Mouse (Mus musculus) fat pad, adult 2 months (tissue): ENCODE measurements around the gene Smim24.

Source experiments
- DNase-seq: peaks from one replicate; pipeline ENCODE4 v3.0.0-alpha.2; 2011; ENCODE audit warnings: low read depth, low spot score; ENCODE audit errors: extremely low read depth

Gene Smim24

DNA sequence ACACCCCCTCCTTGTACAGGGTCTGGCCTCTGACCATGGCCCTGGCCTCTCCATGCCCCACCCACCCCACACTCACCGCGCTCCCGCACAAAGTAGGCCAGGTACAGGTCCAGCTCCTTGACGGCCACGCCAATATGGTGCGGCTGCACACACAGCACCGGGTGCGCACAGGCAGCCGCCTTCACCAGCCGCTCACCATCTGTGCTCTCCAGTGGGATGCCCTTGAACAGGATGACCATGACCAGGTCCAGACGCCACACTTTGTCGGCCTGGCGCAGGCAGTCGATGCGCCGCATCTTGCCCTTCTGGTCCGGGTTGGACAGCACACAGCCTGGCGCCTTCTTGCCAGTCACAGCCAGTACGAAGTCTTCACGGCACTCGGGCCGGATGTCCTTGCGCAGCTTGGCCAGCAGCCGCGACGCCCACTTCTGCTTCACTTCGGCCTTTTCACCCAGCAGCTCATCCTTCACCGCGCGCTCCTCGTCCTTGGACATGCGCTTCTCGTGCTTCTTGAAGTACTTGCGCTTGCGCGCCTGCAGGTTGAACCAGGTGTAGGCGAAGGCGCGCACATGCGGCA is 27.4 kb downstream of the Smim24 start:
- DNase-seq = no peak

DNA sequence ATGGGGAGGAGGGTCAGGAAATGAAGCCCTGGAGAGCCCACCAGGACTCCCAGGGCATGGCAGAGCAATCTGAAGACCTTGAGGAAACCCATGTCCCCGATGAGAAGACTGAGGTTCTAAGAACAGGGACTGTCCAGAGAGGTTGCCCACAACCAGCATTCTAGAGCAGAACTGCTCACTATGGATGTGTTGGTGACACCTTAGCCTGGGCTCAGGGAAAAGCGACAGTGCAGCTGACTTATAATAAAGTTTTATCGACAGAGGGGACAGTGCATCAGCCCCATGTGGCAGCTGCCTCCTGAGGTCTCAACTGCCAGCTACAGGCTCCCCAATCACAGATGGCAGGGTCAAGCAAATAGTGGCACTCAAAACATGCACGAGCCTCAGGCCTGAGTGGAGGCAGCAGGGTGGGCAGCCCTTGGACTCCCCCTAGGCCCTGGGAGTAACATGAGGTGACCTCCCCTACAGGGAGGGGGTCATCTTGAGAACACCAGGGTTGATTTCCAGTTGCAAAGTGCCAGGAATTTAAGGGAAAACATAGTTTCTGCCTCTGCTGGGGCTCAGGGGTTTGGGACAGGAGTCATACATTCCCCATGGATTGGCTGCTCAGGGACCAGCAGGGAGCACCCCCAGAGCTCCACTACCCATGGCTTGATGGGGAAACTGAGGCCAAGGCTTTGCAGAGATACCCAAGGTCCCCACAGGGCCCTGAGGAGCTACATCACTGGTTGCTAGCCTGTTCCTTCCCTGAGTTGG is 28.4 kb downstream of the Smim24 start:
- no peak for DNase-seq

DNA sequence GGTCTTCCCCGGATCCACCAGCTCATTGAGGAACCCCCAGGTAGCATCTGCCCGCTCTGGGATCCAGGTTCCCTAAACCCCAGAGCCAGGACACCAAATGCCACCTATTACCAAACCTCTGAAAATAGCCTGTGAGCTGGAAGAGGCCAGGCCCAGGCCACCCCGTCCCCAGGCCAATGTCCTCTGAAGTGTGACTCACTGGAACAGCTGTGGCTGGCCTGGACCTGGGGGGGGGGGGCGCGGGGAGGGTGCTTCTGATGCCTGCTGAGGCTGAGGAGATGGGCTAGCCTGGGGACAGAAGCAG is 28.9 kb downstream of the Smim24 start:
- DNase-seq = no peak

DNA sequence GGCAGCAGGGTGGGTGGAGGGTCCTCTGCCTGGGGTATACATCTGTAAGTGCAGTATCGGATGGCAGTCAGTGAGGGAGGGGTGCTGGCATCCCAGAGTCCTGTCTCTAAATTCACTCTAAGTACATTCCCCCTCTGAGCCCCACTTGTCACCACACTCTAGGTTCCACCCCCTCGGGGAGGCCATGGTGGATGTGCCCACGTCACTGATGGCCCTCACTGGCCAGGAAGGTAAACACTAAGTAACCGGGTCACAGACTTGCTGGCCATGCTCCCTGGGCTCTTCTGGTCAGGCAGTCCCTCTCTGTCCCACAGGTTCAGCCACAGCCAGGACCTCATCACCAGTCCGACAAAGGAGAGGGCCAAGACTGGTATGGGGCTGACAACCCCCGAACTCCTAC is 29.3 kb downstream of the Smim24 start:
- DNase-seq = no peak

DNA sequence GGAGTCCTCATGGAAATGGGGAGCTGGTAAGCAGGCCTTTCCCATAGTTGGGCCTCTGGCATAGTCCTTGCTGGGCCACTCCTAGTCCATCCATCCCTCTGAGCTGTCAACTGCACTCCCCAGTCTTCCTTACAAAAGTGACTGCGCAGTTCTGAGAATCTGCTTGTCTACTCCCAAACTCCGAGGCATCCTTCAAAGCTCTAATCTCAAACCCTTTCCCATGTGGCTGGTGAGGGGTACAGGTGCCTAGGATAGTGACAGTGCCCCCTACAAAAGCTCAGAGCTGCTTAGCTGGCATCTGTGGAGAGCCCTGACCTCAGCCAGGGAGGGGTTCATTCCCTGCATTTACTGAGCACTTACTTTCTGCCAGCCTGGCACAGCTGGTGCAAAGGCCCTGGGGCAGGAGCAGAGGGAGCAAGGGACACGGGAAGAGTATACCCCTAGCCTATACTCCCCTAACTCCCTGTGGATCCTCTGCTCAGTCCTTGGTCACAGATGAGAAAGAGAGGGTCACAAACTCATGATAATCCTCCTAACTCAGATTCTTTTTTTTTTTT is 29.9 kb downstream of the Smim24 start:
- no peak for DNase-seq

DNA sequence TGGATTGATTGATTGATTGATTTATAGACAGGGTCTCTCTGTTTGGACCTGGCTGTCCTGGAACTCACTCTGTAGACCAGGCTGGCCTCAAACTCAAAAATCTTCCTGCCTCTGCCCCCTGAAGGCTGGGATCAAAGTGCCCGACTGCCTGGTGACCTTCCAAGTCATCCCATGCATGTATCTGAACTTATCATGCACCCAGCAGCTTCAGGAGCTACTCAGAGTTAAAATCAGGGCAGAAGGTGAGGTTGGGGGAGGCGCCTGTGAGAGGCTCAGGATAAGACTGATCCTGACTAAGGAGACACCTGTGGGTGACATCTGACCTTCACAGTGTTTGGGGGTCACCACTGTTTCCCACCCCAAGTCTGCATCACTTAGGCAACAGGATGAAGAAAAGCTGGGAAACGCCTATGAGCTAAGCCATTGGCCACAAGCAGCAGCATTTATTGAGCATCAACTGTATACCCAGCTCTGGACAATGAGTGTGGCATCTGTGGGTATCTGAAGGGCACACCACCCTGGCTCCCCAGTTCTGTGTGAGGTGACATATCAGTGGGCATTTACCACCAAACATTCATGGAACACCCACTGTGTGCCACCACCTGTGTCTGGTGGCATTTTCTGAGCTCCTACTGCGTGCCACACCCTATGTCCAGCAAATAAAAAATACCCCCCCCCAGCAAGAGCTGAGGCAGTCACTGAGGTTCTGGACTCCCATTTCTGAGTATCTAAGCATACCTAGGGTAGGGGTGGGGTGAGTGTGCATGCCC is 30.8 kb downstream of the Smim24 start:
- no peak for DNase-seq

DNA sequence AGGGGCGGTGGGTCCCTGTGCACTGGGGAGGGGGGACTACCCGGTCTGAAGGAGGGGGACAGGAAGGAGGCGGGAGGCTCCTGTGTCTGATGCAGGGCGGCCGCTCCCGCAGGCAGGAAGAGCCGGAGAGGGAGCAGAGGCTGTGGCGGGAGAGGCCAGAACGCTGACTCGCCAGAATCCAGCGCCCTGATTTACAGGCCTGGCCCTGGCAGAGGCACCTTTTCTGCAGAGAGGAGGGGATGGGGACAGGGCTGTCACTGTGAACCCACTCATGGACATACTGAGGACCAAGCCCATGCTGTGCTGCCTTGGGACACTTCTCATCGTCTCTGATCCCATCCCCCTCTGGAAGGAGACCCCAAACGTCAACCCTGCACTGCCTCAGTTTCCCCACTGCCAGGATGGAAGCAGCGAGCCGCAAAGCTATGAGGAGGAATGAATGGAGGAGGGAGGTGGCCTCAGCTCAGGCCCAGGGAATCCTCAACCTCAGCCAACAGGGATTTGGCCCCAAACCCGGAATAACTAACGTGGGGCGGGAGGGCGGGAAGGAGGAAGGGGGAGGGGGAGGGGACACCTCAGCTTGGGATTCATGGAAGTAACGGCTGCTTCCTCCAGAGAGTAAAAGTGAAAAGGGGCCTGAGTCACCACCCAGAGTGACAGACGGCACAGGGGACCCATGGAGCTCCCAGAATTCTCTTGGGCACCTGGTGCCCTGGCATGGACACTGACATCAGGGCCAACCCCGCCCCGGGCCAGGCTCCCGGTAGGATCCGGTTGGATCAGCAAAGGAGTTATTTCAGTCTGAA is 31.6 kb downstream of the Smim24 start:
- no peak for DNase-seq

DNA sequence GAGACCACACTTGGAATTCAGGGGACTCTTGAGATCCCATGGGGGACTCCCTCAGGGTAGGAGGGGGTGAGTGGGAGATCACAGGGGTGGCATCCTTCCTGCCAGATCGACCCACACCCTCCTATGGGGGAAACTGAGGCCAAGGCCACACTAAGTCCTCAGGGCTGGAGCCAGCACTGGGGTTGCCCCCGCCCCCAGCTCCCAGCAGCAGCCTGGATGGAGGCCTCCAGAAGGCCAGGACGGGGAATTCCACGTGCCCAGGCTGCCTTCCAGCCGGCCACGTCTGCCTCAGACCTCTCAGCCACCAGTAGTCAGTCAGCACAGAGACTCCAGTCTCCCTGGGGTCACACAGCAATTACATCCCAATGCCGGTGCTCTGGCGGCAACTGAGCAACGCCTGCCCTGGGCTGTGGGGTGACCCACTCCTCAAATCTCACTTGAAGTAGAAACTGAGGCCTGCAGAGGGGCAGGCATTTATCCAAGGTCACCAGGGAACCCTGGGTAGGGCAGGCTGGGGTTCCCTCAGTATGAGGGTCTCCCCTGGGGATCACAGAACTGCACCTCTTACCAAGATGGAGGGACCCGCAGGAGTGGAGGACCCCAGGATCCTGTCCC is 32.5 kb downstream of the Smim24 start:
- no peak for DNase-seq

DNA sequence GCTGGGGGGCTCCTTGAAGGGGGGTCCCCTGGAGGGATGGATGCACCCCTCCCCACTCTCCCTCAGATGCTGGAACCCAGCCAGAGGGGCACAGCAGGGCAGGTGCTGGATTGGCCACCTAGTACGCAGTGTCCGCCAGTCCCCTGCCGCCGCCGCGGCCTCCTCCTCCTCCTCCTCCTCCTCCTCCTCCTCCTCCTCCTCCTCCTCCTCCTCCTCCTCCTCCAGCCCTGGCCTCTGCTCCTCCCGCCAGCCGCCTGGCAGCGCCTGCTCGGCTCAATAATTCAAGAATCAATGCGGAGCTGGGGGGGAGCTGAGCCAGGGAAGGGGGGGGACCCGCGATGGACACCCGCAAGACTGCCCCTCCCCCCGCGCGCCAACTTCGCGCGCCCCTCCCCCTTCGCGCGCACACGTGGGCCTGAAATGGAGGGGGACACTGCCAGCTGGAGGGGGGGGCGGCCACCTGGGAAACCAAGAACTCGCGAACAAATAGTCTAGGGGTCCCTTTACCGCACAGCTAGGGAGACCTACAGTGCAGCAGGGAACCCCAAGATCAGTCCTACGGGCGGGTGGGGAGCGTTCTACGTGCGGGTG is 33.3 kb downstream of the Smim24 start:
- no peak for DNase-seq

DNA sequence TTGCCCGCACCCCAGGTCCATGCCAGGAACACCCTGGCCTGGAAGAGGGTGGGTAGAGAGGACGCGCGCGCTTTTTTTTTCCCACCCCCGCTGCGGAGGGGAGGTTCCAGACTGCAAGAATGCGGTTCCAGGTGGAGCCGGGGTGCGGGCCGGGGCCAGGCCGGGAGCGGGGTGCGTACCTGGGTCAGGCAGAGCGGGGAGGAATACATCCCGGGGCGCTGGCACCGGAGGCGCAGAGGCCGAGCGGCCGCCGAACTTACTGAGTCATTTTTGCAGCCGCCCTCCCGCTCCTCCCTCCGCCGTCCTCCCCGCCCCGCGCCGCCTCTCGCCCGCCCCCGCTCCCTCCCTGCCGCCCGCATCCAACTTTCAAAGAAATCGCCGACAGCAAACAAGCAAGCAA is 34.0 kb downstream of the Smim24 start:
- DNase-seq = no peak

DNA sequence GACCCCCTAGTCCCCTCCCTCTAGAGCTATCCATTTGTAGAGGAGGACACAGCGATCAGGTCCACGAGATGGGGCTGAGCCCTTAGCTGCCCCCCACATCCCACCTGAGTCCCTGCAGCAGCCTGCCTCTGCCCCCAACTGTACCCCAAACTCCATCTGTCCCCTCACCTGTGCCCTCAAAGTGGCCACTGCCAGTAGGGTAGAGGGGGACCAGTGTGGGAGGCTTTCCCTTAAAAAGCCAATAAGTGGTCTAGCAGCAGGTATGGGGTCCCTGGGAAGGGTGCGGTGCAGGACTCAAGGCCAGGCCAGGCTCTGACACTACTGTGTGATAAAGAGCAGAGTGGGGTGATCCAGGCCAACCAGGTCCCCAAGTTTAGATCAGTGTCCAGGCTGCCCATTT is 34.5 kb downstream of the Smim24 start:
- DNase-seq = no peak

DNA sequence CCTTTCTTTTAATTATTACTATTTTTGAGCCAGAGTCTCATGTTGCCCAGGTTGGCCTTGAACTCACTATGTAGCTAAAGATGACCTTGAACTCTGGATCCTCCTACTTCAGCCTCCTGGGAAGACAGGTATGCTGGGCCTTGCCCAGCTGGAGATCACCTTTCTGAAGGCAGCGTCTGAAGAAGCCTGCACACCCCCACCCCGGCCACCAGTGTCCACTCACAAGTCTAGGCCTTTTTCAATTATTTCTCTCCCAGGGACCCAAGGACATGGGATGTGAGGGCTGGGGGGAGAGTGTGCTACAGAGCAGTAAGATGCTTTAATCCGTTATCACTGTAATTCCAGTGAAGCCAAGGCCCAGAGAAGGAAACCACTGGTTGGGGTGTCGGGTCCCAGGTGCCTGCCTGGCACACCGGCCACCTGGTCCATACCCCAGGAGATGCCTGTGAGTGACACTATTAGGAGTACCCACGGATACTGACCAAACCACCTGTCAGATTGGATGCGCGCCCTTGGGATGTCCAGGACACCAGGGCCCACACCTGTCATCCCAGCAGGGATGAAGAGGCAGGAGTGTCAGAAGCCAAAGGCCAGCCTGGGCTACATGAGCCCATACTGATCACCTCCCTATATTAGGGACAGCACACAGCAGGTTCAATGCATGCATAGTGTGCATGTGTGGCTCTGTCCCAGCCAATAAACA is 35.1 kb downstream of the Smim24 start:
- no peak for DNase-seq

DNA sequence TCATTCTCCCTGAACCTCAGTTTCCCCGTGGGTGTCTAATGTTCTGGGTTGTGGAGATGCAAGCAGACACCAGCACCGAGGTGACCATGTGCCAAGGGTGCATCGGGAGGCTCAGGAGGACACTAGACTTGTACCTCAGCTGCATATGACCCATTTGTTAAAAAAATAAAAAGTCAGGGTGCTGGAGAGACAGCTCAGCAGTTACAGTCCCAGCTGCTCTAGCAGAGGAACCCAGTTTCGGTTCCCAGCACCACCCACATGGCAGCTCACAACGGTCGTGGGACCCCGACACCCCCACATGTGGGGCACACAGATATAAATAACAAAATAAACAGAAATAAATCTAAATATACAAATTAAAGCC is 35.6 kb downstream of the Smim24 start:
- DNase-seq = no peak

DNA sequence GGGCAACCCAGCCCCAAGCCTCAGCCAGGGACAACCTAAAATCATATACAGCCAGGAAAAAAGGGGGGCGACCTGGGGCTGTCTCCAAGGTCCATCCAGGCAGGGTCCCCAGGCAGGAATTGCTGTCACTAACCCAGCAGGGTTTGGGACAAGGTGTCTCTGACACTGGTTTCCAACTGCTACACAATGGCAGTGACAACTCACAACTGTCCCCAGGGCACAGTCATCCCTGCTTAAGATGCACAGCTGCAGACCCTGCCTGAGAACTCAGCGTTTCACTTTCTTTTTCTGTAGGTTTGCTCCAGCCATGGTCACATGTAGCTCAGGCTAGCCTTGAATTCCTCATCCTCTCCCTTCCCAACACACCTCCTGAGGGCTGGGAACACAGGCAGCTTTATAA is 36.2 kb downstream of the Smim24 start:
- no peak for DNase-seq

DNA sequence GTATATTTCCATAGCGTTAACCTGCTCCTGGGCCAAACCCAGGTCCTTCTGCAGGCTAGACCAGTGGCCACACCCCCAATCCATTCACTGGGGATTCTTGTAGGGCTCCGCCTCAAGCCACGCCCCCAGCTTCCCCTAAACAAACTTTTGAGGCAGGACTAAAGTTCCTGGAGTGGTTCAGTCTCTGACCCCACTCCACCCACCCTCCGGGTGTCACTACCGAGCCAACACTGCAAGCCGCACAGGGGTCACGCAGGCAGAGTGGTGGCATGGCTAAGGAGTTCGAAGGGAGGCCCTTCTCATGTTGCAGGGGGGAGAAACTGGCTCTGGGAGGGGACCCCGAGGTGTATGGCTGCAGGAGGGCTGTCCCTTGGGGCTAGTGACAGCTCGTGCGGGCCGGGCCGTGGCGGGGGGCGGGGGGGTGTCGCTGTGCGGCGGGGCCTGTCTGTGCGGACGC is 36.8 kb downstream of the Smim24 start:
- DNase-seq = no peak

DNA sequence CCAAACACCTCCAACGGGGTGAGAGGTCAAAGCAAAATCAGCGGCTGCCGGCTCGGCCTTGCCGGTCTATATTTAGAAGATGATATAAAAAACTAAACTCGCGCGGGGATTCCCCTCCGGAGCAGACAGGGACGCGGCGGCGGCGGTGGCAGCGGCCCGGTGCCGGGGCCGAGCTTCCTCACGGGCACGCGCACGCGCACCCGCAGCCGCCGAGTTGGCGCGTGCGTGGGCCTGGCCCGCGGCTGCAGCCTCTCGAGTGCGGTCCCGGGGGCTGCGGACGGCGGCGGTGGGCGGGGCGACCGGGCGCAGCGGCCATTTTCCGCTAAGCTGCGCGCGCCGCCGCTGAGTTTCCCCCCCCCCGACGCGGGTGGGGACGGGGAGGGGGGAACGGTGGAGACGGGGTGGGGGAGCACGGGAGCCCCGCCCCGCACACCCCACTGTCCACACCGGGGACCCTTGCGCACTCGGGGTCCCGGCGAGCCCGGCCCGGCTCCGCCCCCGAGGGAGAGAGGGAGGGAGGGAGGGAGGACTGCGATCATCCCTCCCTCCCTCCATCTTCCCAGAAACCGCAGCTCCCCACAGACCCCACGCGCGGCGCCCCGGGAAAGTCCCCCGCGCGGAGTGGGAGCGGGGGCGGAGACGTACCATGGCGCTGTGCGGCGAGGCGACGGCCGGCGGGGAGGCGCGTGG is 37.4 kb downstream of the Smim24 start:
- DNase-seq = no peak

DNA sequence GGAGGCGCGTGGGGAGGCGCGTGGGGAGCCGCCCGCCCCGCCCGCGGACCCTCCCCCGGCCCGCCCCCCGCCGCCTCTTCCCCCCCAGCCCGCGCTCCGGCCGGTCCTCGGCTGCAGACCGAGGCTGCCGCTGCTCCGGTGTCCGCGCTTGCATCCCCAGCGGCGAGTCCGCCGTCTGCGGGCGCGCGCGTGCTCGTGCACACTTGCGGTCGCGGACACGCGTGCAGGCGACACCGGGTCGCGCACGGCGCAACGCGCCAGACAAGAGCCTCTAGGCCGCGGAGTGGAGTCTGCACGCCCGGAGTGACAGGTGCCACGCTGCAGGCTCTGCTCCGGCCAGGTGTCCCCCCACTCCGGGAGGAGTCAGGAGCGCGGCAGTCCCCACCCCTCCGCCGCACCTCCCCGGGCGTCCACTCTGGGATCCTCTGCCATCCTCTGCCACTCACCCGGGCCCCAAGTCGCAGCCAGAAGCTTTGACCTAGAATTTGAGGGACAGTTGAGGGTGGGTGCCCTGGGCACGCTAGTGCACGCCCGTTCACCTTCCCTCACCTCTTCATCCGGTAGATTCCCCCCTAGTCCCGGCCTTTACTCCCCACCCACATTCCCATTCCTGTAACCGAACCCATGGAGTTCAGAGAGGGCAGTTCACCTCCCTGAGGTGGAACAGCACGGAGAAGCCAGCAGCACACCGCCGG is 38.1 kb downstream of the Smim24 start:
- DNase-seq = no peak

DNA sequence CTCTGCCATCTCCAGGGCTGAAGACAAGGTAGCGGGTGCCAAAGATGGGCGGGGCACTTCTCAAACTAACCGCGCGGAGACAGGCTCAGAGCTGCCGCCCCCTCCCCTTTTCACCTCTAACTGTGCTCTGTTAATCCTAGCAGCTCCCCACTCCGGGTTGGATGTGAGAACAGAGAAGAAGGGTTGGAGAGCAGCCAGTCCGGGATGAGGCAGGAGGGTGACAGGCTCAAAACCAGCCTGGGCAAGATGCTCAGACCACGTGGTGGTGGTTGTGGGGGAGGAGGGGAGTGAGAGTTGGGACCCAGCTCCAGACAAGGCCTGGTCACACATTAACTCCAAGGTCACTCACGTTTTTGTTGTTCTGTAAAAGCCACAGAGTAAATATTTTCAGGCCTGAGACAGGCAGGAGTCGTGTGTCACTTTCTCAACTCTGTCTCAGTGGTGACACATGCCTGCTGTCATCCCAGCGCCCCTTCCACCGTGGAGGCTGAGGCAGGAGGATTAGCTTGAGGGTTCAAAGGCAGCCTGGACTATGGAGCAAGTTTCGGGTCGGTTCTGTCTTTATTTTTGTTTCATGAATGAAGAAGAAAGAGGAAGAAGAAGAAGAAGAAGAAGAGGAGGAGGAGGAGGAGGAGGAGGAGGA is 38.8 kb downstream of the Smim24 start:
- DNase-seq = no peak
